Comparison of ENCODE assay signal across 23 mouse cellular contexts in the genomic region with DNA sequence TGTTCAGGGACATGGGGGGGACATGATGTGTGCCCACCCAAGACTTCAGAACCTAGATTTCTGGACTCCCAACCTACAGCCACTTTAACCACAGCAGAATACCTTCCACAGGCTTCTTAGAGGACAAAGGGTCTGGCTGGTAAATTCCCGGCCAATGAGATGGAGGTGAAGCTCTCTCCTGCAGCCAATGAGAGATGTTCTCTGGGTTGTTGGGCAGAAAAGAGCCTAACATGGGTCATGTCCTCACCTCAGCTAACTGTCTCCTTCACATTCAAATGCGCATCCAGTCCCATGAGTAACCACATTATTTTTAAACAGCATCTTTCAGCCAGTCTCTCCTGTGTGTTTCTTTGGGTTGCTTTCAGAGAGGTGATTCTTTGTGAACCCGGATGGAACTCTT. TPM values are rescaled to one million over a fixed set of nuclear protein-coding genes. Genes with fewer than 3 reads are reported as not detected.
A peak's percentile ranks its signal among the peaks of the same experiment; 100 is the strongest.
DNase-seq lines count a peak whose midpoint lies in the region; ATAC-seq lines count a peak whose summit lies in the region.
"Had no signal": no experiment of that assay in that cellular context is flagged by ENCODE, and none has a peak within 500 bp of the region (broad histone marks: within the 10 kb centered on the region; RNA-seq: fewer than 3 reads in every experiment).

No protein-coding gene starts in this region.

- H3K4me3 ChIP-seq in midbrain, embryonic 11.5 days (ENCODE audit: low read depth, low read length): no peak overlapping the region
- H3K4me3 ChIP-seq in midbrain, embryonic 13.5 days (replicated peaks): no peak overlapping the region
- no peak overlapping the region for H3K4me3 ChIP-seq in heart, embryonic 14.5 days (ENCODE audit: control insufficient read depth in 1 of 2, insufficient read depth in 1 of 2, low read depth in 1 of 2, low read length in 2 of 2)
- H3K4me3 ChIP-seq: forebrain, embryonic 15.5 days; limb, embryonic 13.5 days; liver, embryonic 12.5 days had no signal

- WGBS in midbrain, embryonic 11.5 days: 53% methylated on average over 3 of the region's 3 CpGs
- WGBS in midbrain, embryonic 13.5 days: 53% methylated on average over 3 of the region's 3 CpGs
- WGBS in heart, embryonic 14.5 days: 30% methylated on average over 3 of the region's 3 CpGs

- H3K9ac ChIP-seq in midbrain, embryonic 11.5 days (ENCODE audit: low read length): no peak overlapping the region
- no peak overlapping the region for H3K9ac ChIP-seq in midbrain, embryonic 13.5 days (replicated peaks)
- H3K9ac ChIP-seq in heart, embryonic 14.5 days (ENCODE audit: low read length): peak overlapping the region; percentile 59; the same call in 1 of the 2 replicates
- H3K9ac ChIP-seq: forebrain, embryonic 15.5 days; hindbrain, embryonic 14.5 days; limb, embryonic 13.5 days; liver, embryonic 12.5 days had no signal

- H3K4me1 ChIP-seq in midbrain, embryonic 11.5 days (ENCODE audit: control insufficient read depth, insufficient read depth, low read length): peaks cover 14% of the 10 kb centered on the region
- H3K4me1 ChIP-seq in midbrain, embryonic 13.5 days (replicated peaks): peaks cover 22% of the 10 kb centered on the region
- H3K4me1 ChIP-seq in heart, embryonic 14.5 days (ENCODE audit: control insufficient read depth in 2 of 2, insufficient read depth in 2 of 2, low read length in 2 of 2): peaks cover 33 to 42% of the 10 kb centered on the region in 2 experiments
- H3K4me1 ChIP-seq: liver, embryonic 12.5 days had no signal

- H3K4me2 ChIP-seq in midbrain, embryonic 11.5 days: no peak overlapping the region
- no peak overlapping the region for H3K4me2 ChIP-seq in midbrain, embryonic 13.5 days (replicated peaks)
- H3K4me2 ChIP-seq in heart, embryonic 14.5 days (ENCODE audit: low read length): no peak overlapping the region
- H3K4me2 ChIP-seq: forebrain, embryonic 15.5 days; hindbrain, embryonic 14.5 days; limb, embryonic 13.5 days; liver, embryonic 12.5 days had no signal

- no peaks in the 10 kb centered on the region for H3K36me3 ChIP-seq in midbrain, embryonic 11.5 days (ENCODE audit: control insufficient read depth, insufficient read depth, low read length)
- H3K36me3 ChIP-seq in midbrain, embryonic 13.5 days: no peaks in the 10 kb centered on the region
- H3K36me3 ChIP-seq in heart, embryonic 14.5 days (ENCODE audit: control insufficient read depth, insufficient read depth, low read length): no peaks in the 10 kb centered on the region
- H3K36me3 ChIP-seq: forebrain, embryonic 15.5 days; G1E; limb, embryonic 13.5 days; liver, embryonic 12.5 days had no signal

- 0 out of 2 replicates have a peak, but pooled peaks have one; percentile 29 for ATAC-seq in midbrain, embryonic 11.5 days (ENCODE audit: low FRiP score)
- no peak for ATAC-seq in midbrain, embryonic 13.5 days
- peak; percentile 9; the same call in 1 of the 2 replicates for ATAC-seq in heart, embryonic 14.5 days (ENCODE audit: insufficient number of reproducible peaks, insufficient read depth, low FRiP score, low read depth)
- ATAC-seq: CD4-positive, CD25-positive, alpha-beta regulatory T cell, adult 4 months; forebrain, embryonic 15.5 days; inflammation-experienced regulatory T-cells, adult 6 months; liver, embryonic 12.5 days; midbrain, embryonic 16.5 days had no signal

- H3K27ac ChIP-seq in midbrain, embryonic 11.5 days (ENCODE audit: low read depth, low read length): no peak overlapping the region
- H3K27ac ChIP-seq in midbrain, embryonic 13.5 days: no peak overlapping the region
- H3K27ac ChIP-seq in heart, embryonic 14.5 days (replicated peaks in 1 of 2; ENCODE audit: control insufficient read depth in 1 of 2, insufficient read depth in 1 of 2, low read depth in 2 of 2, low read length in 2 of 2): peak overlapping the region; percentile 86 to 94
- H3K27ac ChIP-seq: forebrain, embryonic 15.5 days; hindbrain, embryonic 14.5 days; limb, embryonic 13.5 days; liver, embryonic 12.5 days had no signal

- peak; percentile 94 for DNase-seq in heart, adult 11 months
- no peak for DNase-seq in heart, postnatal 36 days
- DNase-seq in midbrain, embryonic 11.5 days (ENCODE audit: low spot score, missing footprints): peak; percentile 88
- no peak for DNase-seq in spleen, adult 12 weeks (ENCODE audit: low spot score)
- no peak for DNase-seq in right cerebral cortex, postnatal 36 days (ENCODE audit: low spot score in 2 of 2)
- DNase-seq: adrenal gland, postnatal 25 days; cerebellum, adult 9-10 months; gastrocnemius, postnatal 10 days; kidney, adult 18-20 months; kidney, postnatal 4 days; lung, adult 2 months; lung, postnatal 14 days; thymus, postnatal 14 days had no signal

- no peaks in the 10 kb centered on the region for H3K9me3 ChIP-seq in midbrain, embryonic 11.5 days (ENCODE audit: control insufficient read depth, low read length)
- H3K9me3 ChIP-seq in midbrain, embryonic 13.5 days: no peaks in the 10 kb centered on the region
- no peaks in the 10 kb centered on the region for H3K9me3 ChIP-seq in heart, embryonic 14.5 days (ENCODE audit: control insufficient read depth, low read length)
- H3K9me3 ChIP-seq: forebrain, embryonic 15.5 days; G1E; limb, embryonic 13.5 days; liver, embryonic 12.5 days had no signal

- peaks cover 33% of the 10 kb centered on the region for H3K27me3 ChIP-seq in midbrain, embryonic 11.5 days (ENCODE audit: control insufficient read depth, insufficient read depth, low read length)
- H3K27me3 ChIP-seq in midbrain, embryonic 13.5 days: peaks cover 50% of the 10 kb centered on the region
- 0 out of 2 replicates have a peak, but pooled peaks cover 4% of the 10 kb centered on the region for H3K27me3 ChIP-seq in heart, embryonic 14.5 days (ENCODE audit: control insufficient read depth, insufficient read depth, low read length)

- intact Hi-C loops in heart, postnatal 36 days (cut with DNase I): no loop called here

RNA-seq across cellular contexts. Expression of a gene that starts 5.7 kb away (rescaled TPM):
- 100 to 1,000 TPM; 216 to 224 TPM for total RNA-seq in heart, postnatal 36 days (2021)
- polyA plus RNA-seq in midbrain, embryonic 11.5 days (2014; fragmentation: Nextera tagmentation; extraction: Ambion mirVana): 0.73 and 1.0 TPM in 2 replicates
- 0.84 and 1.4 TPM in 2 replicates for polyA plus RNA-seq in midbrain, embryonic 13.5 days (2015; fragmentation: Nextera tagmentation; extraction: Ambion mirVana)
- 52.0 and 55.2 TPM in 2 replicates for polyA plus RNA-seq in heart, embryonic 14.5 days (2014; fragmentation: Nextera tagmentation; extraction: Ambion mirVana)

Comparison
In these comparisons a context has a peak if more than half of its experiments do, and no peak if none do; other contexts are left out.
1. DNase-seq: peak in heart, adult 11 months (single experiment) and midbrain, embryonic 11.5 days (single experiment); none in heart, postnatal 36 days (0 of 2), spleen, adult 12 weeks (single experiment) and right cerebral cortex, postnatal 36 days (0 of 2).
2. H3K27ac ChIP-seq: peak in heart, embryonic 14.5 days (2 of 2); none in midbrain, embryonic 11.5 days (single experiment) and midbrain, embryonic 13.5 days (single experiment).
3. RNA of a gene that starts 5.7 kb away (polyA plus RNA-seq): 52.0 to 55.2 TPM in heart, embryonic 14.5 days; 0.84 to 1.4 TPM in midbrain, embryonic 13.5 days and 0.73 to 1.0 TPM in midbrain, embryonic 11.5 days; every median in the first group is over 10 times any median in the second.